ENCODE assay signal across 8 mouse cellular contexts in genomic region chr15:86057908-86058307, GRCm38 (mm10). TPM values are rescaled to one million over a fixed set of nuclear protein-coding genes. Genes with fewer than 3 reads are reported as not detected.
DNase-seq lines count a peak whose midpoint lies in the region; ATAC-seq and TF ChIP-seq lines count a peak whose summit lies in the region.

No protein-coding gene starts in this region.

- H3K4me2 ChIP-seq in forebrain, embryonic 15.5 days (replicated peaks): peak overlapping the region; percentile 66
- peak overlapping the region; percentile 97 for H3K4me2 ChIP-seq in liver, embryonic 16.5 days (ENCODE audit: low read depth, low read length)

- no peaks in the 10 kb centered on the region for H3K27me3 ChIP-seq in forebrain, embryonic 15.5 days
- H3K27me3 ChIP-seq in liver, embryonic 16.5 days (ENCODE audit: control insufficient read depth, insufficient read depth, low read depth, low read length): no peaks in the 10 kb centered on the region

- no peaks in the 10 kb centered on the region for H3K36me3 ChIP-seq in ES-E14 (ENCODE audit: control insufficient read depth, insufficient read depth, low read length, poor library complexity, severe bottlenecking)
- no peaks in the 10 kb centered on the region for H3K36me3 ChIP-seq in forebrain, embryonic 15.5 days
- H3K36me3 ChIP-seq in liver, embryonic 16.5 days (ENCODE audit: control insufficient read depth, insufficient read depth): no peaks in the 10 kb centered on the region

- DNase-seq in heart, adult 11 months: peak; percentile 95
- no peak for DNase-seq in heart, postnatal 14 days
- DNase-seq in ES-E14 (ENCODE audit: low read depth, low spot score) (no peak), MN1 (ENCODE audit: low spot score) (no peak)
- DNase-seq in left cerebral cortex, adult 8-10 months (ENCODE audit: low spot score in 2 of 2): no peak

- no peak overlapping the region for H3K27ac ChIP-seq in ES-E14 (ENCODE audit: insufficient read depth, low read depth, low read length, poor library complexity, severe bottlenecking)
- peak overlapping the region; percentile 94 for H3K27ac ChIP-seq in forebrain, embryonic 15.5 days (replicated peaks)
- no peak overlapping the region for H3K27ac ChIP-seq in liver, embryonic 16.5 days (ENCODE audit: low read length)

- in situ Hi-C loops in ES-E14 (cut with MboI; ENCODE audit: low sequenced_read_pairs in 2 of 2, unreplicated experiment in 2 of 2): no loop called here

- intact Hi-C loops in heart, postnatal 14 days (cut with DNase I): loop anchor here (5.0 kb wide), 2 partner anchors 34 to 154 kb away; partner anchors contain the start of gene Tbc1d22a

- peaks cover 3 to 11% of the 10 kb centered on the region in 2 experiments; a peak in 2 of 4 replicates for H3K4me1 ChIP-seq in ES-E14 (ENCODE audit: control insufficient read depth in 2 of 2, insufficient read depth in 2 of 2, low read length in 2 of 2, poor library complexity in 1 of 2)
- peaks cover 48% of the 10 kb centered on the region for H3K4me1 ChIP-seq in forebrain, embryonic 15.5 days
- H3K4me1 ChIP-seq in liver, embryonic 16.5 days (ENCODE audit: control insufficient read depth, low read depth, low read length): peaks cover 60% of the 10 kb centered on the region

- no peaks in the 10 kb centered on the region for H3K9me3 ChIP-seq in ES-E14 (ENCODE audit: control insufficient read depth, insufficient read depth, low read depth, low read length)
- no peaks in the 10 kb centered on the region for H3K9me3 ChIP-seq in forebrain, embryonic 15.5 days
- H3K9me3 ChIP-seq in liver, embryonic 16.5 days (replicated peaks; ENCODE audit: control insufficient read depth, low read length): no peaks in the 10 kb centered on the region

- ATAC-seq in forebrain, embryonic 15.5 days (replicated peaks): peak; percentile 26; the same call in 1 of the 2 replicates
- ATAC-seq in liver, embryonic 16.5 days (ENCODE audit: low read depth): no peak
- ATAC-seq in megakaryocyte progenitor cell, adult 5-6 weeks (replicated peaks; ENCODE audit: poor library complexity): no peak

- 6% methylated on average over 7 of the region's 7 CpGs for WGBS in forebrain, embryonic 15.5 days
- 14% methylated on average over 7 of the region's 7 CpGs for WGBS in liver, embryonic 16.5 days (ENCODE audit: insufficient replicate concordance)

- peak overlapping the region; percentile 78 to 79; a peak in 3 of 4 replicates for H3K4me3 ChIP-seq in ES-E14 (ENCODE audit: insufficient read depth in 1 of 2, low read depth in 1 of 2, low read length in 2 of 2, poor library complexity in 1 of 2, severe bottlenecking in 1 of 2)
- peak overlapping the region; percentile 71 for H3K4me3 ChIP-seq in forebrain, embryonic 15.5 days
- H3K4me3 ChIP-seq in liver, embryonic 16.5 days (ENCODE audit: low read depth, low read length): peak overlapping the region; percentile 82

- H3K9ac ChIP-seq in ES-E14 (ENCODE audit: insufficient read depth, low read depth, low read length, poor library complexity, severe bottlenecking): no peak overlapping the region
- H3K9ac ChIP-seq in forebrain, embryonic 15.5 days (replicated peaks): peak overlapping the region; percentile 99
- peak overlapping the region; percentile 92; the same call in 1 of the 2 replicates for H3K9ac ChIP-seq in liver, embryonic 16.5 days (ENCODE audit: low read depth, low read length)

TF ChIP-seq in ES-E14, 5 proteins besides CTCF, POLR2A, EP300 and RAD21:
- no peak for TF ChIP-seq MAFK (IDR thresholded peaks at IDR 0.05; ENCODE audit: insufficient read depth, low read depth, low read length)
TF ChIP-seq in ES-E14: peak in this region for 0.

RNA-seq across cellular contexts. Expression of gene Gramd4, which starts 0.4 kb away (rescaled TPM):
- total RNA-seq in heart, postnatal 14 days (2021): 10 to 100 TPM; 32.4 to 35.0 TPM
- 19.6 and 24.5 TPM in 2 replicates for total RNA-seq in ES-E14 (2012; rRNA removed)
- 48.8 and 52.9 TPM in 2 replicates for polyA plus RNA-seq in forebrain, embryonic 15.5 days (2015; fragmentation: Nextera tagmentation; extraction: Ambion mirVana)
- polyA plus RNA-seq in liver, embryonic 16.5 days (2015; fragmentation: Nextera tagmentation; extraction: Ambion mirVana): 3.4 and 3.5 TPM in 2 replicates
- total RNA-seq in megakaryocyte progenitor cell, adult 5-6 weeks (2015): 7.1 and 7.4 TPM in 2 replicates
- 19.7 and 20.5 TPM in 2 replicates for total RNA-seq in megakaryocyte progenitor cell, adult 5-6 weeks (2017)
- total RNA-seq in left cerebral cortex, adult 8-10 months (2022): 10 to 100 TPM; 31.1 to 39.9 (median 34.5) TPM

RNA-seq across cellular contexts. Expression of gene Celsr1, which starts 24.3 kb away (rescaled TPM):
- total RNA-seq in heart, postnatal 14 days (2021): 10 to 100 TPM in 1 of 2 experiments, 1 to 10 TPM in 1; 10.0 to 11.5 TPM
- 12.6 and 40.3 TPM in 2 replicates for total RNA-seq in ES-E14 (2012; rRNA removed)
- polyA plus RNA-seq in forebrain, embryonic 15.5 days (2015; fragmentation: Nextera tagmentation; extraction: Ambion mirVana): 5.8 and 7.2 TPM in 2 replicates
- polyA plus RNA-seq in liver, embryonic 16.5 days (2015; fragmentation: Nextera tagmentation; extraction: Ambion mirVana): 0.02 and 0.09 TPM in 2 replicates
- total RNA-seq in megakaryocyte progenitor cell, adult 5-6 weeks (2015): 8.4 and 10.7 TPM in 2 replicates
- 4.4 and 6.6 TPM in 2 replicates for total RNA-seq in megakaryocyte progenitor cell, adult 5-6 weeks (2017)
- total RNA-seq in left cerebral cortex, adult 8-10 months (2022): 1 to 10 TPM; 5.5 to 6.9 (median 6.2) TPM
